In the genomic region with DNA sequence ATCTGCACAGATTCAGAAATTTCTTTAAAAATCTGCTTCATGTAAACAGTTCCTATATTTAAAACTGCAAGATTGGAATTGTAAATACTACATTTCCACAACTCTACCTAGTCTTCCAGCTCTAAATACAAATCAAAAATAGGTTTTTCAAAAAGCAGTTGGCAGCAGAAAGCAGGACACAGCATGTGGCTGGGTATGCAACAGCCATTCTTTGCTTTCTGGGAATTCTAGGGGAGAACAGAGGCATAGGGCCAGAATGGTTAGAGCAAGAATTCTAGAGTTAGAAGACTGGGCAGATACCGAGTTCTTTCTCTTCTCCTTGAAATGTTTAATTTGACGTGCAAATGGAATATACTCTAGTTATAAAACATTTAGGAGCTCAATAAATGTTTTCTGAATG, we compare ENCODE assay signal across 18 mouse cellular contexts.
"Had no signal": no experiment of that assay in that cellular context is flagged by ENCODE, and none has a peak within 500 bp of the region (broad histone marks: within the 10 kb centered on the region; RNA-seq: fewer than 3 reads in every experiment).

No protein-coding gene starts in this region.

- H3K27ac ChIP-seq: kidney, postnatal 0 days; limb, embryonic 15.5 days; liver, embryonic 12.5 days; midbrain, embryonic 10.5 days; neural tube, embryonic 12.5 days; stomach, embryonic 15.5 days had no signal

- ATAC-seq: liver, embryonic 12.5 days had no signal

- H3K4me2 ChIP-seq: limb, embryonic 15.5 days; liver, embryonic 12.5 days; lung, embryonic 14.5 days; neural tube, embryonic 12.5 days; stomach, embryonic 15.5 days had no signal

- H3K27me3 ChIP-seq: limb, embryonic 15.5 days; liver, embryonic 12.5 days; neural tube, embryonic 12.5 days; stomach, embryonic 15.5 days had no signal

- H3K36me3 ChIP-seq: limb, embryonic 15.5 days; liver, embryonic 12.5 days; midbrain, embryonic 10.5 days; neural tube, embryonic 12.5 days; stomach, embryonic 15.5 days had no signal

- H3K9ac ChIP-seq: limb, embryonic 15.5 days; liver, embryonic 12.5 days; lung, embryonic 14.5 days; neural tube, embryonic 12.5 days; stomach, embryonic 15.5 days had no signal

- DNase-seq: kidney, adult 9 months; kidney, postnatal 36 days; layer of hippocampus, adult 9-11 months; layer of hippocampus, postnatal 36 days; left cerebral cortex, postnatal 4 days; lung, embryonic 14.5 days; lung, postnatal 10 days; lung, postnatal 4 days; midbrain, embryonic 14.5 days; right cerebral cortex, postnatal 14 days; thymus, postnatal 36 days had no signal

- H3K4me1 ChIP-seq: limb, embryonic 15.5 days; liver, embryonic 12.5 days; midbrain, embryonic 10.5 days; neural tube, embryonic 12.5 days; stomach, embryonic 15.5 days had no signal

- H3K9me3 ChIP-seq: limb, embryonic 15.5 days; liver, embryonic 12.5 days; midbrain, embryonic 10.5 days; neural tube, embryonic 12.5 days; stomach, embryonic 15.5 days had no signal

- H3K4me3 ChIP-seq: limb, embryonic 15.5 days; liver, embryonic 12.5 days; midbrain, embryonic 10.5 days; myocyte; neural tube, embryonic 12.5 days; stomach, embryonic 15.5 days had no signal
